ENCODE assay signal across 23 mouse cellular contexts in the genomic region with DNA sequence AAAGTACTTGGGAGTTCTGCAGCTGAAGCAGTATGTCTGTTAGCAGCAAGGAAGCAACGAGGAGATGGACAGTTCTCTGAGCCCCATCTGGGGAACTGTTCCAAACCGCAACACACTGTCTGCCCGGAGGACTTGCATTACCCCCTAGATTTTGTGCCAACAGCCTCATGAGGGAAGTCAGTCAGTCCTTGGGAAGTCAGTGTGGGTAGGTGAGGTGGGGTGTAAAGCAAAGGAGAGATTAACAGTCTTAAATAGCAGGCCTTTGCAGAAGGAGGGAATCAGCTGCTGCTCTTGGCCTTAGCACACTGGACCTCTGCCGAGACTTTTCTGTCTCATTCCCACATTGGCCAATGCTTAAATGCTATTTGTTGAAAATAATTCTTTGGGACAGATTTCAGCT.
A peak's percentile ranks its signal among the peaks of the same experiment; 100 is the strongest.
DNase-seq lines count a peak whose midpoint lies in the region; ATAC-seq lines count a peak whose summit lies in the region.
"Had no signal": no experiment of that assay in that cellular context is flagged by ENCODE, and none has a peak within 500 bp of the region (broad histone marks: within the 10 kb centered on the region; RNA-seq: fewer than 3 reads in every experiment).

No protein-coding gene starts in this region.

- intact Hi-C loops in heart, postnatal 25 days (cut with DNase I), result loop anchor here (10.0 kb wide), 1 partner anchor 140 kb away; no protein-coding TSS in a partner anchor
- intact Hi-C loops in heart, postnatal 10 days (cut with DNase I), result no loop called here

- WGBS in heart, embryonic 15.5 days, result 62% methylated on average over 4 of the region's 4 CpGs

- H3K36me3 ChIP-seq in heart, embryonic 15.5 days, result no peaks in the 10 kb centered on the region
- H3K36me3 ChIP-seq: hindbrain, embryonic 12.5 days; limb, embryonic 10.5 days; liver, embryonic 12.5 days; neural tube, embryonic 15.5 days had no signal

- H3K27ac ChIP-seq in heart, embryonic 15.5 days, result no peak overlapping the region
- H3K27ac ChIP-seq: hindbrain, embryonic 12.5 days; limb, embryonic 10.5 days; liver, embryonic 12.5 days; neural tube, embryonic 15.5 days had no signal

- H3K4me3 ChIP-seq in heart, embryonic 15.5 days, result no peak overlapping the region
- H3K4me3 ChIP-seq: hindbrain, embryonic 12.5 days; limb, embryonic 10.5 days; liver, embryonic 12.5 days; myocyte; neural tube, embryonic 15.5 days had no signal

- DNase-seq in heart, postnatal 25 days (ENCODE audit: low spot score), result no peak
- peak; percentile 47 for DNase-seq in Muller cell, postnatal 12 days (ENCODE audit: inconsistent ontology term)
- DNase-seq in brain, adult 2 months (ENCODE audit: low read depth, low spot score), result peak; percentile 24
- peak; percentile 41 to 48 for DNase-seq in heart, postnatal 10 days
- DNase-seq in frontal cortex, postnatal 36 days (ENCODE audit: low spot score in 2 of 2), result no peak
- DNase-seq in adrenal gland, postnatal 36 days, result no peak
- DNase-seq in frontal cortex, postnatal 14 days (ENCODE audit: low spot score in 2 of 2), result no peak
- DNase-seq: adrenal gland, adult 8-10 months; kidney, adult 9 months; kidney, postnatal 4 days; lung, embryonic 14.5 days; midbrain, embryonic 14.5 days; retina, postnatal 1 day; thymus, postnatal 36 days had no signal

- H3K4me1 ChIP-seq in heart, embryonic 15.5 days (replicated peaks), result no peaks in the 10 kb centered on the region
- H3K4me1 ChIP-seq: hindbrain, embryonic 12.5 days; limb, embryonic 10.5 days; liver, embryonic 12.5 days; neural tube, embryonic 15.5 days had no signal

- no peak overlapping the region for H3K4me2 ChIP-seq in heart, embryonic 15.5 days
- H3K4me2 ChIP-seq: hindbrain, embryonic 12.5 days; liver, embryonic 12.5 days; lung, embryonic 14.5 days; neural tube, embryonic 15.5 days had no signal

- no peaks in the 10 kb centered on the region for H3K9me3 ChIP-seq in heart, embryonic 15.5 days (replicated peaks)
- H3K9me3 ChIP-seq: hindbrain, embryonic 12.5 days; limb, embryonic 10.5 days; liver, embryonic 12.5 days; neural tube, embryonic 15.5 days had no signal

- no peaks in the 10 kb centered on the region for H3K27me3 ChIP-seq in heart, embryonic 15.5 days
- H3K27me3 ChIP-seq: CH12.LX; hindbrain, embryonic 12.5 days; liver, embryonic 12.5 days; neural tube, embryonic 15.5 days had no signal

- 0 out of 2 replicates have a peak, but pooled peaks have one; percentile 4 for ATAC-seq in heart, embryonic 15.5 days (replicated peaks; ENCODE audit: insufficient number of reproducible peaks, insufficient read depth, low FRiP score, low read depth)
- ATAC-seq: forebrain, embryonic 14.5 days; inflammation-experienced regulatory T-cells, adult 6 months; liver, embryonic 12.5 days had no signal

- no peak overlapping the region for H3K9ac ChIP-seq in heart, embryonic 15.5 days
- H3K9ac ChIP-seq: hindbrain, embryonic 12.5 days; liver, embryonic 12.5 days; lung, embryonic 14.5 days; neural tube, embryonic 15.5 days had no signal

Comparison
In these comparisons a context has a peak if more than half of its experiments do, and no peak if none do; other contexts are left out.
1. DNase-seq: peak in Muller cell, postnatal 12 days (single experiment), brain, adult 2 months (single experiment) and heart, postnatal 10 days (2 of 2); none in heart, postnatal 25 days (single experiment), frontal cortex, postnatal 36 days (0 of 2), adrenal gland, postnatal 36 days (0 of 2) and frontal cortex, postnatal 14 days (0 of 2).